Mouse (Mus musculus): ENCODE measurements at regions not wholly inside any gene's neighbourhood (a gene's known extent, or its start where the extent isn't known, plus 50 kb on each side); places are given as distances from the start of the nearest gene placed in this dataset.
A peak's percentile ranks its signal among the peaks of the same experiment; 100 is the strongest.

DNA sequence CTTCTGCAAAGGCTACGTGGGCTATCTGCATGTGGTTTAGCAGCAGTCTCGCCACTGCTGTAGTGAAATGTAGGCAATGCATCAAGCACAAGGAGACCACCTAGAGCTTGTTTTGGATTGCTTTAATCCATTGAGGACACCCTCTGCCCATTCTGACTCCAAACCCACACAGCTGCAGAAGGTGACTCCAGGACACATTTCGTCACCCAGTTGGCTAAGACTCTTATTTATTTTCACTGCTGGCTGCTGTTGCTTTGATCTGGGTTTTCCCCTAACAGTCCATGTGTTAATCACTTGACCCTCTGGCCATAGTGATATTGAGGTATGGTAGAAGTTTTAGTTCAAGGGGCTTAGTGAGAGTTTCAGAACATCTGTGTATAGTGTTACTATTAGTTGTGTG is 179.2 kb upstream of the Gm5148 start:
- Histone ChIP-seq H3K4me1 (ENCODE audit: insufficient read depth) (no peaks in the 10 kb centered on the region), H3K36me3 (ENCODE audit: insufficient read depth) (no peaks in the 10 kb centered on the region), H3K27ac (ENCODE audit: low read depth, low read length) (no peak overlapping the region), H3K4me2 (ENCODE audit: low read depth) (no peak overlapping the region), H3K4me3 (ENCODE audit: low read depth, low read length) (no peak overlapping the region), H3K9ac (no peak overlapping the region), H3K9me3 (ENCODE audit: low read length) (no peaks in the 10 kb centered on the region), H3K27me3 (ENCODE audit: insufficient read depth, low read length) (no peaks in the 10 kb centered on the region)
- no peak for ATAC-seq
- no peak for DNase-seq
- WGBS, result 87% methylated on average over 3 of the region's 3 CpGs
- no peak for TF ChIP-seq CTCF (IDR thresholded peaks at IDR 0.05; ENCODE audit: low read depth)

DNA sequence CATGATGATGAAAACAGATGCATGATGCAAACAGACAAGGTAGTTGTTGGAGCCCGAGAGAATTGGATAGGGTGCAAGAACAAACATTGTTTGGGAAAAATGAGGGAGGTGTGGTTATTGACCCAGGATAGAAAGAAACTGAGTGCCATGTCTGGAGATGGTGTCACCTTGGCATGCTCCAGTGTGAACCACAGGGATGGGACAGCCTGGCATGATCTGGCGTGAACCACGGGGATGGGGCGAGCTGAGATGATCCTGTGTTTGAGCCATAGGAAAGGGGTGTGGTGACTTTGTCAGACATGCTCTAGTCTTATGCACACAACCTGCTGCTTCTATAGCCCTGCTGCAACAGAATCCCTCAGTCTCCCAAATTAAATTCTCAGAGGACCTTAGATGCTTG is 178.7 kb upstream of the Gm5148 start:
- no peaks in the 10 kb centered on the region for H3K27me3 ChIP-seq (ENCODE audit: insufficient read depth, low read length)
- no peak for TF ChIP-seq CTCF (IDR thresholded peaks at IDR 0.05; ENCODE audit: low read depth)
- no peaks in the 10 kb centered on the region for H3K4me1 ChIP-seq (ENCODE audit: insufficient read depth)
- H3K4me2 ChIP-seq (ENCODE audit: low read depth), result no peak overlapping the region
- H3K27ac ChIP-seq (ENCODE audit: low read depth, low read length), result no peak overlapping the region
- 91% methylated on average over 4 of the region's 4 CpGs for WGBS
- DNase-seq, result no peak
- no peaks in the 10 kb centered on the region for H3K9me3 ChIP-seq (ENCODE audit: low read length)
- H3K36me3 ChIP-seq (ENCODE audit: insufficient read depth), result no peaks in the 10 kb centered on the region
- no peak overlapping the region for H3K9ac ChIP-seq
- no peak overlapping the region for H3K4me3 ChIP-seq (ENCODE audit: low read depth, low read length)
- no peak for ATAC-seq

DNA sequence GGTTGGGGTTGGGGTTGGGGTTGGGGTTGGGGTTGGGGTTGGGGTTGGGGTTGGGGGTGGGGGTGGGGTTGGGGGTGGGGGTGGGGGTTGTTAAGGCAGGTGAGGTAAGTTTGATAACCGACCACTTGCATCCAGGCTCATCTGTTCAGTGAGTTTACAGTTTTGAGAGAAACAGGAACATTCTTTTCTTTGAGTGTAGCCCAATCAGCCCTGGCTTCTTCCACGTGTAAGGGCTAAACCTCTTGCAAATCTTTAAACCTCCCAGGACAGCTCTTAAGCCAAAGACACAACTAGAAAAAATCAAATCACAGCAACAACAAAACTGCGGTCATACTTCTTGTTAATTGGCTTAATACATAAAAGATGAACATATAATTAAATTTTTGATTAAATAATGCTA is 173.1 kb upstream of the Gm5148 start:
- Histone ChIP-seq H3K9me3 (ENCODE audit: low read length) (0 out of 2 replicates have a peak, but pooled peaks cover 3% of the 10 kb centered on the region), H3K27ac (ENCODE audit: low read depth, low read length) (no peak overlapping the region), H3K36me3 (ENCODE audit: insufficient read depth) (no peaks in the 10 kb centered on the region), H3K4me1 (ENCODE audit: insufficient read depth) (peaks cover 4% of the 10 kb centered on the region; the same call in 1 of the 2 replicates), H3K9ac (no peak overlapping the region), H3K4me2 (ENCODE audit: low read depth) (no peak overlapping the region), H3K27me3 (ENCODE audit: insufficient read depth, low read length) (no peaks in the 10 kb centered on the region), H3K4me3 (ENCODE audit: low read depth, low read length) (no peak overlapping the region)
- DNase-seq, result no peak
- 17% methylated on average over 3 of the region's 3 CpGs for whole genome bisulfite sequencing
- ATAC-seq, result no peak
- no peak for TF ChIP-seq CTCF (IDR thresholded peaks at IDR 0.05; ENCODE audit: low read depth)

DNA sequence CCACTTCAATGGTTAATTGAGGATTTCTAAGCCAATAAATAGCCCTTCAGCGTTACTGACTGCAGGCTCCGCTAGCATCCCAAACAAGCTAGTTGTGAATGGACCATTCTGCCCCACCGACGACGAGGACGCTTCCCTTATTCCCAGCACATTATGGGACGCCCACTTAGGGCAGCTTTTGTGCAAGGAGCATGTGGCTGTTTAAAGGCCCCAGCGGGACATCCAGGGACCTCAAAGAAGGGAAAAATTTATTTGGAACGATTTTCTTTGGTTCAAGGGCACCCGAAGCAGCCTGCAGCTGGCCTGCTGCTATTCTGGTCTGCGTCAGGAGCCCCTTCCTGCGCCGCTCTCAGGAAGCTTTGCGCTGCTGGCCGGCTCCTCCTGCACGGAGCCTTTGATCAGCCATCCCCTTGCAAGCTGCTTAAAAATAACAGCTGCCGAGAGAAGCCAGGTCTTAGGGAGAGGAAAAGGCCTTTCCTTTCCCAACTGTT is 172.6 kb upstream of the Gm5148 start:
- no peak overlapping the region; the same call in 1 of the 2 replicates for H3K27ac ChIP-seq (ENCODE audit: low read depth, low read length)
- TF ChIP-seq CTCF (IDR thresholded peaks at IDR 0.05; ENCODE audit: low read depth), result no peak
- ATAC-seq, result peak; percentile 86
- H3K9me3 ChIP-seq (ENCODE audit: low read length), result 0 out of 2 replicates have a peak, but pooled peaks cover 3% of the 10 kb centered on the region
- H3K4me3 ChIP-seq (ENCODE audit: low read depth, low read length), result no peak overlapping the region
- WGBS, result 3% methylated on average over 17 of the region's 17 CpGs
- peak overlapping the region; percentile 22; the same call in 1 of the 2 replicates for H3K9ac ChIP-seq
- H3K36me3 ChIP-seq (ENCODE audit: insufficient read depth), result no peaks in the 10 kb centered on the region
- peak; percentile 62 for DNase-seq
- H3K4me2 ChIP-seq (ENCODE audit: low read depth), result peak overlapping the region; percentile 43
- peaks cover 4% of the 10 kb centered on the region; the same call in 1 of the 2 replicates for H3K4me1 ChIP-seq (ENCODE audit: insufficient read depth)
- H3K27me3 ChIP-seq (ENCODE audit: insufficient read depth, low read length), result no peaks in the 10 kb centered on the region

DNA sequence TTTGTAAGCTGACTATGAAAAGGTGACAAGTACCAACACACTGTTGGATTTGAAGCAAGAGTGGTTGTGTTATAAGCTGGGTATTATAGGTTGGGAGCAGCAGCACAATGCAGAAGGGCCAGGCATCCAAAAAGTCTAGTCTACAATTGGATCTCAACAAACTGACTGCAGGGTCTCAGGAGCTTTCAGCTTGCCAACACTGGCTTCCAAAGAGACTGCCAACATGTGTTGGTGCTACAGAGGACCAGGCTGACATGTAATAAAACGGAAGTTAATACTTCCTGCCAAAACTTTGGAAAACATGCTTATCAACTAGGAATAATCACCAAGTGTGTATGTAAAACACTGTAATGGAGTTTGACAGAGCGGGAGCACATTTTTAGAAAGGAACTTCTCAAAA is 170.3 kb upstream of the Gm5148 start:
- Histone ChIP-seq H3K4me1 (ENCODE audit: insufficient read depth) (peaks cover 4% of the 10 kb centered on the region; the same call in 1 of the 2 replicates), H3K4me3 (ENCODE audit: low read depth, low read length) (no peak overlapping the region), H3K4me2 (ENCODE audit: low read depth) (no peak overlapping the region), H3K36me3 (ENCODE audit: insufficient read depth) (no peaks in the 10 kb centered on the region), H3K9me3 (ENCODE audit: low read length) (0 out of 2 replicates have a peak, but pooled peaks cover 3% of the 10 kb centered on the region), H3K9ac (no peak overlapping the region), H3K27me3 (ENCODE audit: insufficient read depth, low read length) (no peaks in the 10 kb centered on the region), H3K27ac (ENCODE audit: low read depth, low read length) (no peak overlapping the region)
- ATAC-seq, result 0 out of 2 replicates have a peak, but pooled peaks have one; percentile 20
- TF ChIP-seq CTCF (IDR thresholded peaks at IDR 0.05; ENCODE audit: low read depth), result no peak
- WGBS, result 31% methylated on average over 2 of the region's 2 CpGs
- DNase-seq, result peak; percentile 20

DNA sequence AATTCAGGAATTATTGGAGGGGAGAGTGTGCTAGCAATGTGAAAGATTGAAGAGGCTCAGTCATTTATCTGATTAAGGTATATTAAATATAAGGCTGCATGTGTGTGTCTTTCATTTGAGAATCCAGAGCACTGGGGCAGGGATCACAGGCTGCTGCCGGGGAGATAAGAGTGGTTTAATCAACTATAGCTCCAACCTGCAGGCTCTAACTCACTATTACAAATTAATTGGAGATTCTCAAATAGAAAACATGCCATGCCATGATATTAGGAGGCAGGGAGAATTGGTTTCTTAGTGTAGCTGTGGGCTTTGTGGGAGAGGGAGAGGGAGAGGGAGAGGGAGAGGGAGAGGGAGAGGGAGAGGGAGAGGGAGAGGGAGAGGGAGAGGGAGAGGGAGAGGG is 165.9 kb upstream of the Gm5148 start:
- DNase-seq (no peak), ATAC-seq (no peak)
- Histone ChIP-seq H3K9ac (no peak overlapping the region), H3K9me3 (ENCODE audit: low read length) (0 out of 2 replicates have a peak, but pooled peaks cover 3% of the 10 kb centered on the region), H3K4me1 (ENCODE audit: insufficient read depth) (no peaks in the 10 kb centered on the region), H3K27me3 (ENCODE audit: insufficient read depth, low read length) (no peaks in the 10 kb centered on the region), H3K36me3 (ENCODE audit: insufficient read depth) (no peaks in the 10 kb centered on the region), H3K4me2 (ENCODE audit: low read depth) (no peak overlapping the region), H3K4me3 (ENCODE audit: low read depth, low read length) (no peak overlapping the region), H3K27ac (ENCODE audit: low read depth, low read length) (no peak overlapping the region)
- no peak for TF ChIP-seq CTCF (IDR thresholded peaks at IDR 0.05; ENCODE audit: low read depth)
- WGBS, result 77% methylated on average over 1 of the region's 1 CpGs

DNA sequence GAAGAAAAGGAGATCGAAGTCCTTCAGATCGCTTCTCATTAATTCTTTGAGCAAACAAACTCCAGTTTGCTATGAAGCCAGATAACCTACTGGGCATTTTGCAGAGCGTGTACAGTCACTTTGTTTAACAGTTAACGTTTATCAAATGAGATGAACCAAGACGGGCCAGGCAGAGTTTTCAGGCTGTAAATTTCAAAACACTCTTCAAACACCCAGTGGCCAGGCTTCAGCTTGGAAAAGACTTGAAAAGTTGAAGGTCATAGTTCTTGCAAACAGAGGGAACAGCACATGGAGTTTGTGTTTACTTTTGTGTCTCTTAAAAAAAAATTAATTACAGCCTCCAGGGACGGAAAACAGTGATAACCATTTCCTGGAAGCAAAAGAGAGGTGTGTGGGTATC is 164.2 kb upstream of the Gm5148 start:
- H3K27me3 ChIP-seq (ENCODE audit: insufficient read depth, low read length), result no peaks in the 10 kb centered on the region
- no peak for ATAC-seq
- 0 out of 2 replicates have a peak, but pooled peaks cover 3% of the 10 kb centered on the region for H3K9me3 ChIP-seq (ENCODE audit: low read length)
- H3K4me2 ChIP-seq (ENCODE audit: low read depth), result no peak overlapping the region
- WGBS, result 47% methylated on average over 6 of the region's 6 CpGs
- H3K4me1 ChIP-seq (ENCODE audit: insufficient read depth), result no peaks in the 10 kb centered on the region
- H3K9ac ChIP-seq, result no peak overlapping the region
- no peak for DNase-seq
- H3K27ac ChIP-seq (ENCODE audit: low read depth, low read length), result no peak overlapping the region
- H3K36me3 ChIP-seq (ENCODE audit: insufficient read depth), result no peaks in the 10 kb centered on the region
- TF ChIP-seq CTCF (IDR thresholded peaks at IDR 0.05; ENCODE audit: low read depth), result no peak
- no peak overlapping the region for H3K4me3 ChIP-seq (ENCODE audit: low read depth, low read length)
